Mouse (Mus musculus) neural tube, embryonic 14.5 days (tissue): ENCODE results near the gene Kctd5. TPM values are rescaled to one million over a fixed set of nuclear protein-coding genes. Genes with fewer than 3 reads are reported as not detected.
A peak's percentile ranks its signal among the peaks of the same experiment; 100 is the strongest.
"Not testable (repeated sequence)": the region's sequence is repeated elsewhere in the genome, so short reads cannot be mapped to it uniquely, and the experiment has no call there.

Experiments used
- ATAC-seq: fragments of 200-750 bp; cut with Nextera tagmentation; 2 replicates; pipeline ENCODE4 v1.8.0; 2017; ENCODE audit warnings: low read depth, mild to moderate bottlenecking, moderate TSS enrichment, moderate library complexity
- H3K27ac ChIP-seq: fragments of 300-500 bp; sonication (generic); 2 replicates; pipeline ENCODE4 v1.5.1; 2014; ENCODE audit warnings: low read depth, mild to moderate bottlenecking, control low read depth, low read length, moderate library complexity, mixed read lengths
- H3K27me3 ChIP-seq: fragments of 300-500 bp; sonication (generic); 2 replicates; pipeline ENCODE4 v1.6.1; 2014; ENCODE audit warnings: low read length; ENCODE audit not compliant: control insufficient read depth, insufficient read depth
- H3K36me3 ChIP-seq: fragments of 300-500 bp; sonication (generic); 2 replicates; pipeline ENCODE4 v1.6.1; 2014; ENCODE audit warnings: low read length, mixed read lengths; ENCODE audit not compliant: control insufficient read depth, insufficient read depth
- H3K4me1 ChIP-seq: fragments of 300-500 bp; sonication (generic); 2 replicates; pipeline ENCODE4 v1.6.1; 2014; ENCODE audit warnings: low read length; ENCODE audit not compliant: control insufficient read depth, insufficient read depth
- H3K4me2 ChIP-seq: fragments of 300-500 bp; sonication (generic); 2 replicates; pipeline ENCODE4 v1.6.1; 2014; ENCODE audit warnings: mild to moderate bottlenecking, low read depth, low read length, control low read depth
- H3K4me3 ChIP-seq: fragments of 300-500 bp; sonication (generic); 2 replicates; pipeline ENCODE4 v1.5.1; 2014; ENCODE audit warnings: low read depth, low read length, control low read depth, mixed read lengths
- H3K9ac ChIP-seq: fragments of 300-500 bp; sonication (generic); replicated peaks from 2 replicates; pipeline ENCODE4 v1.6.1; 2014; ENCODE audit warnings: low read depth, mild to moderate bottlenecking, control low read depth, low read length, mixed read lengths
- H3K9me3 ChIP-seq: fragments of 300-500 bp; sonication (generic); 2 replicates; pipeline ENCODE4 v1.6.1; 2016; ENCODE audit warnings: low read length; ENCODE audit not compliant: control insufficient read depth
- WGBS: fragments of 180-500 bp; shearing (Covaris S2); extraction: QIAGEN DNeasy Blood & Tissue Kit; methylation state at CpG from one replicate; pipeline ENCODE4 v1.1.7; 2014; 5-methylcytosine and 5-hydroxymethylcytosine counted together
- polyA plus RNA-seq: library from polyadenylated mRNA; unstranded; fragments of >200 nt; fragmentation: Nextera tagmentation; extraction: Ambion mirVana; gene quantifications from 2 replicates; pipeline ENCODE4 v1.2.1, GENCODE M21; 2014

Gene Kctd5
- polyA plus RNA-seq: 70.3 and 79.2 TPM in 2 replicates

DNA sequence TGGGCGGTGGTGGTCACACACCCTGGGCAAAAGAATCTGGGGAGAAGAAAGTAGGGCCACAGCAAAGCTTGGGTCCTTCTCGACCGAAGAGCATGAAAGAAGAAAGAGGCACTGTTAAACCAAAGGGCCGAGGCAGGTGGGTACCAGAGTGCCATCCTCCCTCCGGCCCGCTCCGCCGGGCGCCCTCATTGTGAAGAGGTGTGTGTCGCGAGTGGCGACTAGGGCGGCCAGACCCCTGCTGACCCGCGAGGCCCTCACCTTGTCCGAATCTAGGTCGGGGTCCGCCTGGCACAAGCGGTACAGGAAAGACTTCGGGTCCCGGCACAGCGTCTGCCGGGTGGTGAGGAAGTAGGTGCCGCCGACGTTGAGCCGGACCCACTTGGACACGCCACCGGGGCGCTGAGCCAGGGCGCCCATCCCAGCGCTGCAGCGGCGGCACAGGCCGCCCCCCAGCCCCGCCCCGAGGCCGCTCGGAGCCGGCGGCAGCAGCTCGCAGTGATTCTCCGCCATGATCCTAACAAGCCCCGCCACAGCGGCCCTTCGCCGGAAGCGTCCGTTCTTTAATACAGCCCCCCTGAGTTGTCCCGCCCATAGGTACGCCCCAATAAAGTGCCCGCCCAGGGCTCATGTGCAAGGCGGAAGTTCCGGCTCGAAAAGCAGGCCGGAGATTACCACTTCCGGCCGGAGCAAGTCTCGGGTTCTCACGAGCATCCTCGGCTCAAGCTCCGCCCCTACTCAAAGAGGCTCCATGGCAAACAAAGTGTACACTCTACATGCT lies at the start of gene Kctd5:
Gene Kctd5, minus strand, starts transcription at position 567 of the 778 bp plus-strand sequence.
- H3K9me3 ChIP-seq: no peaks in the 10 kb centered on the region
- H3K36me3 ChIP-seq: peaks cover 7% of the 10 kb centered on the region
- H3K9ac ChIP-seq: peak within 1 kb of the TSS; percentile 90
- H3K27me3 ChIP-seq: no peaks in the 10 kb centered on the region
- H3K4me1 ChIP-seq: peaks cover 12% of the 10 kb centered on the region
- H3K4me3 ChIP-seq: peak within 1 kb of the TSS; percentile 96
- ATAC-seq: peak; percentile 98
- H3K4me2 ChIP-seq: peak within 1 kb of the TSS; percentile 79
- WGBS: under 1% methylated on average over 62 of the region's 62 CpGs
- peak within 1 kb of the TSS; percentile 60; the same call in 1 of the 2 replicates for H3K27ac ChIP-seq

DNA sequence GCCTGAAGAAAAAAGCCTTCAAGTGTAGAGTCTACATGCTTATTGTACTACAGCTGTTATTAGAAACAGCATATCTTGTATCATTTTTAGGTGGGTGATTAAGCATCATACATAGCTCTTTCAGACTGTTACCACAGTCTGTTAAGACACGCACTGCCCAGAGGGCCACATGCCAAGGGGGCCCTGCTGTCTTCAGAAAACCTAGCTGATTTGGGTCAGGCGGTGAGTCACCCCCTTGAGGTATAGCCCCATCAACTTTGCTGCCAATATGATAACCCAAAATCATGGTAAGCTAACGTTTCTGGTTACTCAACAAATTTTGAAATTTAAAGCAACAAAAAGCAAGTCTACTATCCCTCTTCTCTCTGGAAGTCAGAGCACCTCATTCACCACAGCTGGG lies 46.2 kb upstream of the Kctd5 start:
- Histone ChIP-seq H3K4me1 (no peaks in the 10 kb centered on the region), H3K9me3 (no peaks in the 10 kb centered on the region), H3K27ac (no peak overlapping the region), H3K36me3 (no peaks in the 10 kb centered on the region), H3K27me3 (no peaks in the 10 kb centered on the region), H3K4me2 (no peak overlapping the region), H3K4me3 (no peak overlapping the region), H3K9ac (no peak overlapping the region)
- ATAC-seq: no peak
- WGBS: 82% methylated on average over 3 of the region's 3 CpGs

DNA sequence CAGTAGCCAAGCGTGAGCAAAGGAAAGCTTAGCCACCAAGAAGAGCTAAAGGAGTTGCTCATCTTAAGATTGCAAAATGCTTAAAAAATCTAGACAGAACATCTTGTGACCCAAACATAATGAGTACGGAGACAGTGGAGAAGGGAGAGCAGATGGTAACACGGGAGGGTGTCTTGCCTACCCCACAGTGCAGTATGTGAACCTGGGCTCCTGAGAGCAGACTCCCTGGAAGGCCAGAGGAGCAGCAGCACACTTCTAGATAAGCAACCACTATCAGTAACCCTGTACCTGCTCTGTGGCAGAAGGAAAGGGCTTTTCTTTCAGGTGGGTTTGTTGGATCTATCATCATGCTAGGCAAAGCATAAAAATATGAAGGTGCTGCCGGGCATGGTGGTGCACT lies 39.7 kb upstream of the Kctd5 start:
- 86% methylated on average over 4 of the region's 4 CpGs for WGBS
- H3K4me1 ChIP-seq: no peaks in the 10 kb centered on the region
- H3K4me3 ChIP-seq: no peak overlapping the region
- H3K9me3 ChIP-seq: no peaks in the 10 kb centered on the region
- no peak for ATAC-seq
- no peak overlapping the region for H3K9ac ChIP-seq
- peaks cover 8% of the 10 kb centered on the region; the same call in 1 of the 2 replicates for H3K36me3 ChIP-seq
- no peaks in the 10 kb centered on the region for H3K27me3 ChIP-seq
- no peak overlapping the region for H3K27ac ChIP-seq
- H3K4me2 ChIP-seq: no peak overlapping the region

DNA sequence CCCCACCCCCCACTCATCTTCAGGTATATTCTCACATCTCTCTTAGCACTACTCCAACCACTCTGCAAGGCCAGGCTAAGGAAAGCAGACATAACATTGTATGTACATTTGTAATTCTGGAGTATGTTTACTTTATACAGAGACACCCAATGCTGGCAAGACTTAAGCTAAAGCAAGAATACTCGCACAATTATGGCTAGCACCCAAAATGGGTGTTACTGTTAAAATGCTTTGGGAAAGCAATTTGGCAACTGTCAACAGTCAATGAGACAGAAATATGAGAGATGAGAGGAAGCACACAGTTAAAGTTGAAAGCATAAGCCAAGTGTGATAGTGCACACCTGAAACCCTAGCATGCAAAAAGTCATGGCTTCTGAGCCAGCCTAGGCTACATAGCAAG lies 38.0 kb upstream of the Kctd5 start:
- H3K36me3 ChIP-seq: peaks cover 16% of the 10 kb centered on the region; the same call in 1 of the 2 replicates
- H3K4me3 ChIP-seq: no peak overlapping the region
- H3K9me3 ChIP-seq: no peaks in the 10 kb centered on the region
- no peak overlapping the region for H3K9ac ChIP-seq
- H3K4me2 ChIP-seq: no peak overlapping the region
- 96% methylated on average over 1 of the region's 1 CpGs for WGBS
- no peaks in the 10 kb centered on the region for H3K27me3 ChIP-seq
- no peaks in the 10 kb centered on the region for H3K4me1 ChIP-seq
- H3K27ac ChIP-seq: no peak overlapping the region
- no peak for ATAC-seq

DNA sequence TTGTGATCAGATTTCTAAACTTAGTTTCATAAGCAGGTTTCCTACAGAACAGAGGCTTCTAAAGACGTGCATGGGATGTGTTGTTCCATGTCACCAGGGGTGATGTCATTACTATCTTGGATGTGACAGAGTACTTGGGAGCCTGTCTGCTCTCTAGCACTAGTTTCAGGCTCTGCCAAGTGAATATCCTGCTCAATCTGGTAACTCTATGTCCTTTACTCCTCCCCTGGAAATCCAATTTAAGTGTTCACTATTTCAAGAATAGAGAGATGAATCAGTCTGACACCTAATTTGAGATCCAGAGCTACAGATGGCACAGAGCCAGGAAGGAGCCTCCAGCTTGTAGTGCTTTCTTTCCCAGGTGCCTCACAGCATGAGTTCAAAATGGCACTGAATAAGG lies 35.6 kb upstream of the Kctd5 start:
- H3K36me3 ChIP-seq: peaks cover 21% of the 10 kb centered on the region; the same call in 1 of the 2 replicates
- no peak overlapping the region for H3K4me2 ChIP-seq
- H3K9ac ChIP-seq: no peak overlapping the region
- no peak overlapping the region for H3K27ac ChIP-seq
- no peak overlapping the region for H3K4me3 ChIP-seq
- H3K4me1 ChIP-seq: no peaks in the 10 kb centered on the region
- ATAC-seq: no peak
- 78% methylated on average over 1 of the region's 1 CpGs for WGBS
- H3K27me3 ChIP-seq: no peaks in the 10 kb centered on the region
- no peaks in the 10 kb centered on the region for H3K9me3 ChIP-seq

DNA sequence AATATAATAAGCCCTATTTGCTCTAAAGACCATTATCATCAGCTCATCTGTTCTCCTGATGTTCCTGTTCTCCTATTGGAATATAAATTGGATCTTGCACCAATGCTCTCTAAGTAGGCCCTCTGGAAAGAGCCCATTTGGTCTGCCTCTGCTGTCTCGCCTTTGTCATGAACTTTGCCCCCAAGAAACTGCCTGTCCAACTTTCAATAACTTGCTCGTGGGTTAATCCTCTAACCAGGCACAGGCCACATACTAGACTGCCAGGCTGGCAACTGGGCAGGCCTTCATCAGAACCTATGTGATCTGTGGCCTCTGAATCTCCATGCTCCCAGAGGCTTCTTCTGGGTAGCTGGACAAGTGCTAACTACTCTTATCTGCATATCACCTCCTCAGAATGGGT lies 31.8 kb upstream of the Kctd5 start:
- H3K4me2 ChIP-seq: no peak overlapping the region
- no peaks in the 10 kb centered on the region for H3K27me3 ChIP-seq
- H3K27ac ChIP-seq: no peak overlapping the region
- peaks cover 27% of the 10 kb centered on the region; the same call in 1 of the 2 replicates for H3K36me3 ChIP-seq
- no peak overlapping the region for H3K4me3 ChIP-seq
- 88% methylated on average over 2 of the region's 2 CpGs for WGBS
- no peak for ATAC-seq
- no peak overlapping the region for H3K9ac ChIP-seq
- H3K4me1 ChIP-seq: no peaks in the 10 kb centered on the region
- H3K9me3 ChIP-seq: no peaks in the 10 kb centered on the region

DNA sequence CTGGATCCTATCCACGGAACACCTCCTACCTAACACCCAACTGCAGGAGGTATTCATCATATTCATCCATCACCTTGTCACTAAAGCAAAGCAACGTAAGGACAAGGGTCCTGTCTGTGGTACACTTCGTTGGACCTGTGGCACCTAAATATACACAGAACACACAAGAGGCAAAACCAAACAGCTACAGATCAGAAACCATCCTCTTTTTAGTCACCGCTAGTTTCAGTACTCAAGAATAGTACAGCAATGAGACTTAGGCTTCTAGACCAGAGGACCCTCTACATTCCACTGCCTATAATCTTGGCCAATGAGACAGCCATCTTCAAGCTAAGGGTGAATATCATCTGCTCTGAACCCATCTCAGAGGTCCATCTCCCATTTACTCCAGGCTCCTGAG lies 25.1 kb upstream of the Kctd5 start:
- no peak overlapping the region for H3K4me2 ChIP-seq

DNA sequence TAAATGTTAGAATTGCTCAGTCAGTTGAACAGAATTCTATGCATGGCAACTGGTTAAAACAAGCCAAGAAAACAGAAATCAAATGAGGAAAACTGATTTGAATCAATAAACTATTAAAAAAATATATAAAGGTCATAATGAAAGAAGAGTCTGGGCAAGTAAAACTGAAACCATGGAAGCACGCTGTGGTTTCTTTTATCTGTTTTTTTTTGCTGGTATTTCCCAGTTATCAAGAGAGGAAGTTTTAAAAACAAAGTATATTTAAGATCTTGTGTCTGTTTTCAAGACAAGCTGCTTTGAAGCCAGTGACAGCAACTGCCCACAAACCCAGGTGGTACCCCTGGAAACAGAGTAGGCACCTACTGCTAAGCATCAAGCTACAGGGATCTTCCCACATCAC lies 17.3 kb upstream of the Kctd5 start:
- H3K9ac ChIP-seq: no peak overlapping the region
- no peak for ATAC-seq
- H3K4me1 ChIP-seq: no peaks in the 10 kb centered on the region
- H3K4me2 ChIP-seq: no peak overlapping the region
- no peaks in the 10 kb centered on the region for H3K27me3 ChIP-seq
- H3K4me3 ChIP-seq: no peak overlapping the region
- H3K27ac ChIP-seq: no peak overlapping the region
- peaks cover 37% of the 10 kb centered on the region; the same call in 1 of the 2 replicates for H3K36me3 ChIP-seq
- 100% methylated on average over 1 of the region's 1 CpGs for WGBS
- no peaks in the 10 kb centered on the region for H3K9me3 ChIP-seq

More for the DNA sequence above, 25.1 kb upstream of the Kctd5 start:
- H3K9me3 ChIP-seq: no peaks in the 10 kb centered on the region
- no peak overlapping the region for H3K27ac ChIP-seq
- H3K9ac ChIP-seq: no peak overlapping the region
- H3K4me3 ChIP-seq: no peak overlapping the region
- WGBS: 95% methylated on average over 4 of the region's 4 CpGs
- peaks cover 14% of the 10 kb centered on the region; the same call in 1 of the 2 replicates for H3K36me3 ChIP-seq
- no peak for ATAC-seq
- H3K27me3 ChIP-seq: no peaks in the 10 kb centered on the region
- no peaks in the 10 kb centered on the region for H3K4me1 ChIP-seq

DNA sequence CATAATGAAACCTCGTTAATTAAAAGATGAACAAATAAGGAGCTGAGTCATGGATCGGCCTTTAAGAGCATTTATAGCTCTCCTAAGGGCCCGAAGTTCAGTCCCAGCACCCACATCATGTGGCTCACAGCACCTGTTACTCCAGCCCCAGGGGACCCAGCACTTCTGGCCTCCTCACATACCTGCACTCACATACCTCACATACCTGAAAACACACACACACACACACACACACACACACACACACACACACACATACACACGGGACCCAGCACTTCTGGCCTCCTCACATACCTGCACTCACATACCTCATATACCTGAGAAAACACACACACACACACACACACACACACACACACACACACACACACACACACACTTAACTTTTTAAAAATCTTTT lies 13.1 kb upstream of the Kctd5 start:
- H3K9ac ChIP-seq, H3K4me2 ChIP-seq, H3K4me1 ChIP-seq, H3K27me3 ChIP-seq, H3K27ac ChIP-seq, H3K9me3 ChIP-seq, H3K4me3 ChIP-seq, ATAC-seq: not testable (repeated sequence)
- WGBS: 85% methylated on average over 4 of the region's 4 CpGs
- H3K36me3 ChIP-seq: peaks cover 25% of the 10 kb centered on the region; the same call in 1 of the 2 replicates
